Mouse (Mus musculus) limb, embryonic 14.5 days (tissue): Measurements from ENCODE around the gene Aim2. TPM values are rescaled to one million over a fixed set of nuclear protein-coding genes. Genes with fewer than 3 reads are reported as not detected.

Experiments used
- ATAC-seq: fragments of 200-750 bp; cut with Nextera tagmentation; 2 replicates; pipeline ENCODE4 v1.8.0; 2017; ENCODE audit warnings: low read depth, moderate number of reproducible peaks, moderate TSS enrichment; ENCODE audit not compliant: low FRiP score
- DNase-seq: peaks from one replicate; pipeline ENCODE4 v3.0.0-alpha.2; 2015; ENCODE audit warnings: low spot score
- H3K27ac ChIP-seq: fragments of 300-500 bp; sonication (generic); replicated peaks from 2 replicates; pipeline ENCODE4 v1.5.1; 2014; ENCODE audit warnings: low read depth, mild to moderate bottlenecking, low read length, moderate library complexity, mixed read lengths
- H3K27me3 ChIP-seq: fragments of 300-500 bp; sonication (generic); 2 replicates; pipeline ENCODE4 v1.6.1; 2014; ENCODE audit warnings: low read length, mixed read lengths; ENCODE audit not compliant: control insufficient read depth, insufficient read depth
- H3K36me3 ChIP-seq: fragments of 300-500 bp; sonication (generic); 2 replicates; pipeline ENCODE4 v1.6.1; 2014; ENCODE audit warnings: mild to moderate bottlenecking, low read length, moderate library complexity, mixed read lengths; ENCODE audit not compliant: control insufficient read depth, insufficient read depth
- H3K4me1 ChIP-seq: fragments of 300-500 bp; sonication (generic); 2 replicates; pipeline ENCODE4 v1.6.1; 2014; ENCODE audit warnings: antibody characterized with exemption, low read length, mixed read lengths; ENCODE audit not compliant: control insufficient read depth, insufficient read depth
- H3K4me2 ChIP-seq: fragments of 300-500 bp; sonication (generic); replicated peaks from 2 replicates; pipeline ENCODE4 v1.6.1; 2014; ENCODE audit warnings: low read depth, mild to moderate bottlenecking, low read length, moderate library complexity; ENCODE audit not compliant: severe bottlenecking
- H3K4me3 ChIP-seq: fragments of 300-500 bp; sonication (generic); replicated peaks from 2 replicates; pipeline ENCODE4 v1.5.1; 2014; ENCODE audit warnings: low read length
- H3K9ac ChIP-seq: fragments of 300-500 bp; sonication (generic); 2 replicates; pipeline ENCODE4 v1.6.1; 2014; ENCODE audit warnings: mild to moderate bottlenecking, low read depth, low read length, moderate library complexity; ENCODE audit not compliant: severe bottlenecking
- H3K9me3 ChIP-seq: fragments of 300-500 bp; sonication (generic); 2 replicates; pipeline ENCODE4 v1.6.1; 2016; ENCODE audit warnings: low read length; ENCODE audit not compliant: control insufficient read depth
- POLR2A ChIP-seq: fragments of 200-500 bp; IDR thresholded peaks from 2 replicates; pipeline ENCODE4 v1.8.0; 2012; ENCODE audit warnings: inconsistent platforms, mild to moderate bottlenecking, moderate library complexity, borderline replicate concordance; ENCODE audit not compliant: insufficient read depth, insufficient read length; ENCODE audit errors: extremely low read depth
- WGBS: fragments of 180-500 bp; shearing (Covaris S2); extraction: QIAGEN DNeasy Blood & Tissue Kit; methylation state at CpG from one replicate; pipeline ENCODE4 v1.1.7; 2014; 5-methylcytosine and 5-hydroxymethylcytosine counted together
- polyA plus RNA-seq, 2 experiments: library from polyadenylated mRNA; depleted of rRNA in 1 of 2; stranded (reverse) in 1 of 2; unstranded in 1 of 2; fragments of >200 nt; fragmentation: Nextera tagmentation in 1 of 2; extraction: Ambion mirVana in 1 of 2; gene quantifications; 2 replicates each; pipeline versions ENCODE4 v1.2.1 to v1.2.3; 2012 to 2014

The Aim2 gene
- polyA plus RNA-seq, 2 experiments = 0.80 to 1.1 TPM

GRCm38 (mm10) chr1:173335903-173336302 lies 14.8 kb upstream of the Aim2 start:
- 72% methylated on average over 11 of the region's 11 CpGs for WGBS
- H3K9me3 ChIP-seq = no peaks in the 10 kb centered on the region
- ATAC-seq = no peak
- no peak overlapping the region for H3K9ac ChIP-seq
- DNase-seq = no peak
- no peaks in the 10 kb centered on the region for H3K4me1 ChIP-seq
- no peaks in the 10 kb centered on the region for H3K27me3 ChIP-seq
- H3K27ac ChIP-seq = no peak overlapping the region
- H3K4me3 ChIP-seq = no peak overlapping the region
- no peak overlapping the region for H3K4me2 ChIP-seq
- no peak for TF ChIP-seq POLR2A
- H3K36me3 ChIP-seq = no peaks in the 10 kb centered on the region

- H3K27me3 ChIP-seq = no peaks in the 10 kb centered on the region
- H3K9me3 ChIP-seq = no peaks in the 10 kb centered on the region
- TF ChIP-seq POLR2A = no peak
- no peak overlapping the region for H3K27ac ChIP-seq
- no peaks in the 10 kb centered on the region for H3K36me3 ChIP-seq
- H3K4me1 ChIP-seq = no peaks in the 10 kb centered on the region
- 94% methylated on average over 10 of the region's 10 CpGs for WGBS
- ATAC-seq (no peak), DNase-seq (no peak)
- no peak overlapping the region for H3K9ac ChIP-seq
- no peak overlapping the region for H3K4me3 ChIP-seq
- no peak overlapping the region for H3K4me2 ChIP-seq
Observed at GRCm38 (mm10) chr1:173337008-173337407, 13.7 kb upstream of the Aim2 start.

- no peak overlapping the region for H3K4me2 ChIP-seq
- no peak overlapping the region for H3K9ac ChIP-seq
- TF ChIP-seq POLR2A = no peak
- ATAC-seq (no peak), DNase-seq (peak; percentile 68)
- 5% methylated on average over 2 of the region's 2 CpGs for WGBS
- no peak overlapping the region for H3K27ac ChIP-seq
- no peaks in the 10 kb centered on the region for H3K36me3 ChIP-seq
- H3K9me3 ChIP-seq = no peaks in the 10 kb centered on the region
- no peaks in the 10 kb centered on the region for H3K27me3 ChIP-seq
- no peaks in the 10 kb centered on the region for H3K4me1 ChIP-seq
- H3K4me3 ChIP-seq = no peak overlapping the region
Observed at GRCm38 (mm10) chr1:173339543-173339942, 11.1 kb upstream of the Aim2 start.

GRCm38 (mm10) chr1:173342425-173342824 lies 8.3 kb upstream of the Aim2 start:
- whole genome bisulfite sequencing = 86% methylated on average over 1 of the region's 1 CpGs
- no peaks in the 10 kb centered on the region for H3K36me3 ChIP-seq

GRCm38 (mm10) chr1:173343934-173344333 lies 6.7 kb upstream of the Aim2 start:
- no peak overlapping the region for H3K4me2 ChIP-seq
- H3K9ac ChIP-seq = no peak overlapping the region
- ATAC-seq (no peak), DNase-seq (no peak)
- no peaks in the 10 kb centered on the region for H3K9me3 ChIP-seq
- no peaks in the 10 kb centered on the region for H3K36me3 ChIP-seq
- H3K4me1 ChIP-seq = no peaks in the 10 kb centered on the region
- H3K27ac ChIP-seq = no peak overlapping the region
- no peak overlapping the region for H3K4me3 ChIP-seq
- WGBS = 79% methylated on average over 3 of the region's 3 CpGs
- TF ChIP-seq POLR2A = no peak
- H3K27me3 ChIP-seq = no peaks in the 10 kb centered on the region

More at GRCm38 (mm10) chr1:173342425-173342824, 8.3 kb upstream of the Aim2 start:
- no peak overlapping the region for H3K4me2 ChIP-seq
- H3K27ac ChIP-seq = no peak overlapping the region
- no peak for TF ChIP-seq POLR2A
- DNase-seq (no peak), ATAC-seq (no peak)
- H3K9me3 ChIP-seq = no peaks in the 10 kb centered on the region
- no peaks in the 10 kb centered on the region for H3K4me1 ChIP-seq
- H3K9ac ChIP-seq = no peak overlapping the region
- no peaks in the 10 kb centered on the region for H3K27me3 ChIP-seq
- no peak overlapping the region for H3K4me3 ChIP-seq

- Histone ChIP-seq H3K27me3 (no peaks in the 10 kb centered on the region), H3K9me3 (no peaks in the 10 kb centered on the region), H3K9ac (no peak overlapping the region), H3K36me3 (no peaks in the 10 kb centered on the region), H3K4me2 (no peak overlapping the region), H3K27ac (no peak overlapping the region), H3K4me1 (no peaks in the 10 kb centered on the region), H3K4me3 (no peak overlapping the region)
- ATAC-seq = no peak
- WGBS = 89% methylated on average over 4 of the region's 4 CpGs
- no peak for DNase-seq
- TF ChIP-seq POLR2A = no peak
Observed at GRCm38 (mm10) chr1:173345112-173345511, 5.6 kb upstream of the Aim2 start.
